Mouse (Mus musculus) fat pad, adult 2 months (tissue): ENCODE results near the gene Tmem233.

Experiments
- DNase-seq: peaks from one replicate; pipeline ENCODE4 v3.0.0-alpha.2; 2011; ENCODE audit warnings: low read depth, low spot score; ENCODE audit errors: extremely low read depth

The Tmem233 gene

GRCm38 (mm10) chr5:116083081-116083480 lies at the start of gene Tmem233:
TSS of gene Tmem233 (minus strand) at chr5:116083244.
- no peak for DNase-seq

GRCm38 (mm10) chr5:116123344-116123743 lies 40.3 kb upstream of the Tmem233 start:
- no peak for DNase-seq

- no peak for DNase-seq
Measured at GRCm38 (mm10) chr5:116116567-116116966, 33.5 kb upstream of the Tmem233 start.

GRCm38 (mm10) chr5:116116110-116116509 lies 33.1 kb upstream of the Tmem233 start:
- no peak for DNase-seq

GRCm38 (mm10) chr5:116115071-116115834 lies 32.2 kb upstream of the Tmem233 start:
- no peak for DNase-seq

GRCm38 (mm10) chr5:116108651-116109050 lies 25.6 kb upstream of the Tmem233 start:
- no peak for DNase-seq

DNA sequence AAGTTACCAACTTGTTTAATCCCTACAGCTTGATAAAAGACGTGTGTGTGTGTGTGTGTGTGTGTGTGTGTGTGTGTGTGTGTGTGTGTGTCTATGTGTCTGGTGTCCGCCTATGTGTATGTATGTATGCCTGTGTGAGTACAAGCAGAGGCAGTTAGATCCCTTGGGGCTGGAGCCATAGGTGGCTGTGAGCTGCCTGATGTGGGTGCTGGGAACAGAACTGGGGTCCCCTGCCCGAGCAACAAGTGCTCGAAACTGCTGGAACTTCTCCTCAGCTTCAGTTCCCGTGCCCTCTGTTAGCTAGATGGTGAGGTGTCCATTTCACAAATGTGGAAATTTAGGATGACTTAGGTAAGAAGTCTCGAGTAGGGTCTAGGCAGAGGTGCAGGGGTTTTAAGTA lies 1.2 kb upstream of the Tmem233 start:
- DNase-seq, result no peak

DNA sequence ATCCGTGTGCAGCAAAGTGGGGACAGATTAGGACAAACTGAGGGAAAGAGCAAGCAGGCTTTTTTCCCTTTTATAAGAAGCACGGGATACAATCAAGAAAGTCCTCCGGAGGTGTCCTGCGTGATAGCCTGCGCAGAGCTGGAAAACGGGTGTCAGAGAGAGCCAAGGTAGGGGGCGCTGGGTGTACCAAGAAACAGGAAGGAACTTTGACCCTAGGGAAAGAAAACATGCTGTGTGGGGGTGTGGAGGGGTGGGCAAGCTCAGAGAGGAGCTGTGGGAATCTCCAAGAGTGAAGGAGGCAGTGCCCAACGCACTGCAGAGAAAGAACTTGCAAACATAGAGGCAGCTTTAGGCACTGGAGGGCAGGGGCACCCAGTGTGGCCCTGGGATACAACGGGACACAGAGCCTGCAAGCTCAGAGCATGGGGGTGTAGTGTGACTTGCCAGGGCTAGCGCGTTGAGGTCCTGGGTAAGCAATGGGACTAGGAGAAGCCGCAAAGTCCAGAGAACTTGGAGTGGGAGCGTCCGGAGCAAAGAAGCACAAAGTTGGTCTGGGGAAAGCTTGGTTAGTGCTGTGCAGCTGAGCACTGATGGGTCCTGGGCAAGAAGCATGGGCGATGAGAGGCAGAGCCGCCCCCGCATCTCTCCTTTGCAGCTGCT lies 673 bp downstream of the Tmem233 start:
- DNase-seq, result no peak

GRCm38 (mm10) chr5:116081616-116082015 lies 1.4 kb downstream of the Tmem233 start:
- DNase-seq, result no peak

- DNase-seq, result no peak
Measured at GRCm38 (mm10) chr5:116080736-116081135, 2.3 kb downstream of the Tmem233 start.

DNA sequence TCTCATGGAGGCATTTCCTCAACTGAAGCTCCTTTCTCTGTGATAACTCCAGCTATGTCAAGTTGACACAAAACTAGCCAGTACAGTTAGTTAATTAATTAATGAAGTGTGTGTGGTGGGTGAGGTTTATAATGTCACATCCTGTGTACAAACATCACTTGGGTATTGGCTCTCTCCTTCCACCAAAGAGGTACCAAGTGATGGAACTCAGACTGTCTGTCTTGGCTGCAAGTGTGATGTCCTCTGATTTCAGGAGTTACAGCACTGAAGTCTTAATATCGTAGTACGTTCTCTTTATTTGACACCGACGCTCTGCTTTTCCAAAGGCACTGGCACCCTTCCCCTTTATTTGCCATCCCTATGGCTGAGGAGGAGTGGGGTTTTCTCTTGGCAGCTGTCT lies 13.4 kb downstream of the Tmem233 start:
- DNase-seq, result no peak

- no peak for DNase-seq
Measured at GRCm38 (mm10) chr5:116052826-116053225, 30.2 kb downstream of the Tmem233 start.

- no peak for DNase-seq
Measured at GRCm38 (mm10) chr5:116052171-116052570, 30.9 kb downstream of the Tmem233 start.

DNA sequence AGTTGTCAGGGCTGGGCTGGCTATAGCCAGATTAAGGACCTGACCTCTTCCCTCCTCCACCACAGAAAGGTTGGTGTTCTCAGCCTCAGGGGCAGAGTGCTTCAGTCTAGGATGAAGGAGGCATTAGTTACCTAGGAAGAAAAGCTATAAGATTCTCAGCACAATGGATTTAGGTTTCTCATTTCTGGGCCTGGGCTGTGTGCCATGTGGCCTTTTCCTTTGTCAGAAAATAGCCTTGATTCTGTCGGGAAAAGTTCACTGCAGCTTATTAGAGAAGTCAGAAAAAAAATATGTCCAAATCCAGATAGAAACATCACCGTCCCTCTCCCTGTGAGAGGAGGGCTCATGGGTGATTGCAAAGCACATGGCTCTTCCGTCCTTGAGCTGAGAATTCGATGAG lies 33.2 kb downstream of the Tmem233 start:
- DNase-seq, result no peak

- DNase-seq, result no peak
Measured at GRCm38 (mm10) chr5:116048321-116048720, 34.7 kb downstream of the Tmem233 start.

GRCm38 (mm10) chr5:116046246-116046645 lies 36.8 kb downstream of the Tmem233 start:
- DNase-seq, result no peak

GRCm38 (mm10) chr5:116045581-116045980 lies 37.5 kb downstream of the Tmem233 start:
- DNase-seq, result no peak

DNA sequence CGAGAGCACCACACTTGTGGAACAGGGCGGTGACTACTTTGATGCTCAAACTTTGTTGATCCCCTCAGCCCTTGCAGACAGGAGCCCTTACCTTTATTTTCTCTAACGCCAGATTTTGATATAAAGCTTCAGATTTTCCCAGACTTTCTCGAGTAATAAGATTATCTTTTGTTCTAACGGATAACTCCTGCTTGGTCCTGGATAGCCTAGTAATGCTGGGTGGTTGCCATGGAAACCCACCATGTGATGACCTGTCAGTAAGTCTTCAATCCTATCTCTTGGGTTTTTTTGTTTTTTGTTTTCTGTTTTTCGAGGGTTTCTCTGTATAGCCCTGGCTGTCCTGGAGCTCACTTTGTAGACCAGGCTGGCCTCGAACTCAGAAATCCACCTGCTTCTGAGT lies 40.8 kb downstream of the Tmem233 start:
- DNase-seq, result no peak

DNA sequence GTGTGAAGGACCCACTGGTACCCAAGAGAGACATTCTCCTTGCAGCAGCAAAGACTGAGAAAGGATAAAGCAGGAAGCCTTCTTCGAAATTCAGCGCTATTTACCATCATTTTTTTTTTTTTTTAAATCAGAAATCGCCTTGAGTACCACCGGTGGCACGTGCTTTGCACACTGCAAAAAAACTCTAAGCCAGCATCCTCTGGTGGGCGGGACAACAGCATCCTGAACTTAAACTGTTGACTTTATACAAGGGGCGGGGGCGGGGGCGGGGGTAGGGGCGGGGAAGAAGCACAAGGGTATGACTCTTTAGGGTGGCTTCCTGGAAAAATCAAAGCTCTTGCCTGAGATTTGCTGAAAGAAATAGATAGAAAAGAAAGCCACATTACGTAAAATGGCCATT lies 43.3 kb downstream of the Tmem233 start:
- no peak for DNase-seq

DNA sequence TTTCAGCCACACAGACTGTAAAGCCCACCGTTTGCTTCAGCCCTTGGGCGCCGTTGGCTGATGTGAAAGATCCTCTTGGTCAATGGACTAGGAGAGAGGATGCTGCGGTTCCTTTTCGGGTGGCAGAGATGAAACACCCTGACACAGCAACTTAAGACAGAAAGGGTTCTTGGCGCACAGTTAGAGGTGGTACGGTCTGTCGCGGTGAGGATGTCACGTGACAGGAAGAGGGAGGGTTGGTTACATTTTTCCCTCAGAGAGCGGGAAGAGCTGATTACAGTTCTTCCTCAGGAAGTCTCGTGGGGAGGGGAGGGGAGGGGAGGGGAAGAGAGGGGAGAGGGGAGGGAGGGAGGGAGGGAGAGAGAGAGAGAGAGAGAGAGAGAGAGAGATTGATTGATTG lies 45.3 kb downstream of the Tmem233 start:
- DNase-seq, result no peak

- DNase-seq, result no peak
Measured at GRCm38 (mm10) chr5:116036465-116036864, 46.6 kb downstream of the Tmem233 start.

DNA sequence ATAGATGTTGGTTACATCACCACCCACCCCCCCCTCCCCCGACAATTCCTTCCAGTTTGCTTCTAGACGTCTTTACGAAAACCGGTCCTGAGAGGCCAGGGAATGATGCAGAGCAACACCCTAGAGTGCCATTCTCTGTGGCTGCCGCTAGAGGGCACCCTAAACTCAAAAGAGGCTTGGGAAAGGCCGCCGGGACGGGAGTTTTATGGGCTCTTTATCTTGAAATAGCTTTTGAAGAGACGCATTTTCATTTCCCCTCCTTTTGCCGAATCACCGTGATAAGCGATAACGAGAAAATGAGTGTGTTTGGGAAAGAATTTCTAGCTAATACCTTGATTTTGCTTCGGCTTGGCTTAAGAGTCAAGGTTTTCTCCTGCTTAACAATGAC lies 51.9 kb downstream of the Tmem233 start:
- DNase-seq, result no peak
